Mouse (Mus musculus): ENCODE measurements around the gene Cdk20. TPM values are rescaled to one million over a fixed set of nuclear protein-coding genes. Genes with fewer than 3 reads are reported as not detected.

The Cdk20 gene
- polyA plus RNA-seq, 1 experiment: 11.6 TPM

DNA sequence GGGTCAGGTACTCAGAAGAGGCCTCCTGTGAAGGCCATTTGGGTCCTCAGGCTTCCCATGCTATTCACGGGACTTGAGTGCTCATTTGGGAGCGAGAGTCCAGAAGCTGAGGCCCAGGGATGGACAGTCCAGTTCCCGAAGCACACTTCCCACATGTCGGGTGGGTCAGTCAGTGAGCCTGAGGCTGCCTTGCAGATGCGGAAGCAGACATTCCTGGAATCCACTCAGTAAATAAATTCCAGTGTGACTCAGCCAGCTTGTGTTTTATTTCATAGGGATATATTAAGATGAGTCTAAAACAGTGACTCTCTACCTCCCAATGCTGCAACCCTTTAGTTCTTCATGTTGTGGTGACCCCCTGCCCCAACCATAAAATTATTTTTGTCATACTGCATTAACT is 7.4 kb downstream of the Cdk20 start:
- Histone ChIP-seq H3K27me3 (ENCODE audit: control insufficient read depth, insufficient read depth, low read length) (no peaks in the 10 kb centered on the region), H3K36me3 (ENCODE audit: control insufficient read depth, insufficient read depth, low read length) (no peaks in the 10 kb centered on the region), H3K4me3 (ENCODE audit: extremely low read depth, insufficient read depth, insufficient read length) (no peak overlapping the region), H3K4me1 (ENCODE audit: control insufficient read depth, insufficient read depth, insufficient read length) (peaks cover 3% of the 10 kb centered on the region; the same call in 1 of the 2 replicates), H3K27ac (ENCODE audit: insufficient read depth, low read length) (no peak overlapping the region)
- no peak for DNase-seq (ENCODE audit: low read depth in 1 of 2, low spot score in 2 of 2)
- TF ChIP-seq CTCF (IDR thresholded peaks at IDR 0.05; ENCODE audit: extremely low read depth, insufficient read depth, insufficient read length, insufficient replicate concordance) (no peak), POLR2A (IDR thresholded peaks at IDR 0.05; ENCODE audit: low read depth, low read length) (no peak)
- 87% methylated on average over 5 of the region's 5 CpGs for WGBS

DNA sequence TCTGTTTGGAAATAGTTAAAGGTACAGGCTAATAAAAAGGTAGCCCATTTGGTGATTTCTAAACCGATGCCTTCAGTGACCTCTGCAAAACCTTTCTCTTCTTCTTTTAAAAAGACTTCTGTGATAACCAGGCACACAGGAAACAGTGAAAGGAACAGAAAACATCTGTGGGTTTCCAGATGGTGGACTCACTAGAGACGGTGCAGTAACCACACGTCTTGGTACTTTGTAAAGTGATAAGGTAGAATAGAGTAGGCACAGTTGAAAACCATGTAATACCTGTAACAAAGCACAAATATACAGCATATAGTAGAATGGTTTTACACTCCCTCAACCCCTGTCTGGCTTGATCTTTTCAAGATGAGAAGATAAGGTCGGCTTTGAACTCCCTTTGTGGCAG is 8.5 kb downstream of the Cdk20 start:
- no peak for TF ChIP-seq CTCF (IDR thresholded peaks at IDR 0.05; ENCODE audit: extremely low read depth, insufficient read depth, insufficient read length, insufficient replicate concordance)
- no peak for TF ChIP-seq POLR2A (IDR thresholded peaks at IDR 0.05; ENCODE audit: low read depth, low read length)
- Histone ChIP-seq H3K4me3 (ENCODE audit: extremely low read depth, insufficient read depth, insufficient read length) (no peak overlapping the region), H3K36me3 (ENCODE audit: control insufficient read depth, insufficient read depth, low read length) (no peaks in the 10 kb centered on the region), H3K4me1 (ENCODE audit: control insufficient read depth, insufficient read depth, insufficient read length) (peaks cover 3% of the 10 kb centered on the region; the same call in 1 of the 2 replicates), H3K27me3 (ENCODE audit: control insufficient read depth, insufficient read depth, low read length) (no peaks in the 10 kb centered on the region), H3K27ac (ENCODE audit: insufficient read depth, low read length) (no peak overlapping the region)
- no peak for DNase-seq (ENCODE audit: low read depth in 1 of 2, low spot score in 2 of 2)
- 9% methylated on average over 4 of the region's 4 CpGs for WGBS

DNA sequence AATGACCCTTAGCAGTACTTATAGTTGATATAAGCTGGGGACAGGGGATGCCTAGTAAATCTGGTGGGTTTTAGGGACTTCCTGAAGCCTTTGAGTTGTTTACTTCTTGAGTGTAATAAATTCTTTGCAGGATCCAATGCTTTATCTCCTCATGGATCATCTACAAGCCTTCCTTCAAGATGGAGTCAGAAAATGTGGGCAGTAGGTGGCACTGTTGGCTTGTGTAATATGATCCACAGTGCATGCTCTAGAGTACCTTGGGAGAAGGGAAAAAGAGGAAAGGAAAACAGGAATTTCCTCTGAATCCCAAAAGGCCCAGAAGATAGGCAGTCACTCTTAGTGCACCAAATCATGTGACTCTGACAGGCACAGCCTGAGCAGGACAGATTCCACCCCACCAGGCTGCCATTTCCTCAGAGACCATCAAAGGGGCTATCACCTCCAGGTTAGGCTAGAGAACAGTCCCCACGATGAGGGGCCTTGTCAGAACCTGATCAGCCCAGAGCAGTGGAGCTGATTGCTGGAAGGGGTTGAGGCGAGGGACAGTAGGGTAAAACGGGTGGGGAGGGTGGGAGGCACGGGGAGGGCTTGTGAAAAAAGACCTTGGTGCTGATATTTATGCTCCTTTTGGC is 11.3 kb downstream of the Cdk20 start:
- Histone ChIP-seq H3K4me3 (ENCODE audit: extremely low read depth, insufficient read depth, insufficient read length) (no peak overlapping the region), H3K36me3 (ENCODE audit: control insufficient read depth, insufficient read depth, low read length) (no peaks in the 10 kb centered on the region), H3K27ac (ENCODE audit: insufficient read depth, low read length) (no peak overlapping the region), H3K27me3 (ENCODE audit: control insufficient read depth, insufficient read depth, low read length) (no peaks in the 10 kb centered on the region), H3K4me1 (ENCODE audit: control insufficient read depth, insufficient read depth, insufficient read length) (peaks cover 3% of the 10 kb centered on the region; the same call in 1 of the 2 replicates)
- no peak for DNase-seq (ENCODE audit: low read depth in 1 of 2, low spot score in 2 of 2)
- TF ChIP-seq CTCF (IDR thresholded peaks at IDR 0.05; ENCODE audit: extremely low read depth, insufficient read depth, insufficient read length, insufficient replicate concordance) (no peak), POLR2A (IDR thresholded peaks at IDR 0.05; ENCODE audit: low read depth, low read length) (no peak)
- 68% methylated on average over 4 of the region's 4 CpGs for WGBS

DNA sequence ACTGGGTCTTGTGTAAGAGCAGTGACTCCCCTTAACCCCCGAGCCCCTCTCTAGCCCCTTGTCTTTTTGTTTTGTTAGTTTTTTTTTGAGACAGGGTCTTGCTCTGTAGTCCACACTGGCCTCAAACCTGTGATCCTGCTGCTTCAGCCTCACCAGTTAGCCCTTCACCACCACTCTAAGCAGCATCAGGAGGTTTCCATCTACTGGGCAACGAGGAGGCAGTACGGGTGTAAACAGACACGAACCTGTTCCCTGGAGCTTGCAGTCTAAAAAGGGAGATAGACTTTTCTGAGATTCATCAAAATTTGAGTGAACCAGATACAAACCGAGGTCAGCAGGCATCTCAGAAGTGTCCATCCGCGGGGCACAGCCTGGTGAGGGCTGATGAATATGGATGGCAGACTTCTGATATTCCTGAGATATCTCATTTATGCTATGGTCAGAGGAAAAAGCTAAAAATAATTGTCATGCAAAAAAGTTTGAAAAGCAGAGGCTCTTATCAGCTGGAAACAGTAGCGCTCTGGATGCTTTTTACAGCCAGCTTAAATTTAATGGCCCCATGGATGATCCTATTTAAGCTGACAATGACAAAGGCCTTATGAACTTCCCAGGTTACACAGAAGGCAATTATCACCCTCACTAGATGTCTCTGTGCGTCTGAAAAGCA is 13.3 kb downstream of the Cdk20 start:
- TF ChIP-seq POLR2A (IDR thresholded peaks at IDR 0.05; ENCODE audit: low read depth, low read length): no peak
- no peak for TF ChIP-seq CTCF (IDR thresholded peaks at IDR 0.05; ENCODE audit: extremely low read depth, insufficient read depth, insufficient read length, insufficient replicate concordance)
- no peak overlapping the region for H3K27ac ChIP-seq (ENCODE audit: insufficient read depth, low read length)
- no peak overlapping the region for H3K4me3 ChIP-seq (ENCODE audit: extremely low read depth, insufficient read depth, insufficient read length)
- H3K27me3 ChIP-seq (ENCODE audit: control insufficient read depth, insufficient read depth, low read length): no peaks in the 10 kb centered on the region
- 80% methylated on average over 9 of the region's 9 CpGs for WGBS
- H3K4me1 ChIP-seq (ENCODE audit: control insufficient read depth, insufficient read depth, insufficient read length): peaks cover 2% of the 10 kb centered on the region; the same call in 1 of the 2 replicates
- H3K36me3 ChIP-seq (ENCODE audit: control insufficient read depth, insufficient read depth, low read length): no peaks in the 10 kb centered on the region
- DNase-seq (ENCODE audit: low read depth in 1 of 2, low spot score in 2 of 2): no peak

DNA sequence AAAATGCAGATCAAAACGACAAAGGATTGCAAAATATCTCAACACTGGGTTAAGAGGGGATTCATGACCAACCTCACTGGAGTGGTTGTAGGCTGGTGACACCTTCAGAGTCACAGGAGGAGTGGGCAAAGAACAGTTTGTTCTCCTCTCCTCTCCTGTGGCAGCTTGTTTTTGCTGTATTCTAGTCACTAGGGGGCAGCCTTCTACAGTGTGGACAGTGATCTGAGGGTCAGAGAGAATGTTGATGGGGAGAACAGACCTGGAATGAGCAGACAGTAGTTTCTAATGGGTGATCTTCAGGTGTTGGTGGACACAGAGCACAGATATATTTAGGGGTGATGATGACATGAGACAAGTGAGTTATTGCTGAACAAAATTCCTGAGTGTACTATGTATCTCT is 15.8 kb downstream of the Cdk20 start:
- Histone ChIP-seq H3K4me3 (ENCODE audit: extremely low read depth, insufficient read depth, insufficient read length) (no peak overlapping the region), H3K27ac (ENCODE audit: insufficient read depth, low read length) (no peak overlapping the region), H3K27me3 (ENCODE audit: control insufficient read depth, insufficient read depth, low read length) (no peaks in the 10 kb centered on the region), H3K36me3 (ENCODE audit: control insufficient read depth, insufficient read depth, low read length) (no peaks in the 10 kb centered on the region), H3K4me1 (ENCODE audit: control insufficient read depth, insufficient read depth, insufficient read length) (no peaks in the 10 kb centered on the region)
- DNase-seq (ENCODE audit: low read depth in 1 of 2, low spot score in 2 of 2): no peak
- WGBS: 2% methylated on average over 1 of the region's 1 CpGs
- TF ChIP-seq CTCF (IDR thresholded peaks at IDR 0.05; ENCODE audit: extremely low read depth, insufficient read depth, insufficient read length, insufficient replicate concordance) (peak; percentile 3; the same call in 1 of the 2 replicates), POLR2A (IDR thresholded peaks at IDR 0.05; ENCODE audit: low read depth, low read length) (no peak)

DNA sequence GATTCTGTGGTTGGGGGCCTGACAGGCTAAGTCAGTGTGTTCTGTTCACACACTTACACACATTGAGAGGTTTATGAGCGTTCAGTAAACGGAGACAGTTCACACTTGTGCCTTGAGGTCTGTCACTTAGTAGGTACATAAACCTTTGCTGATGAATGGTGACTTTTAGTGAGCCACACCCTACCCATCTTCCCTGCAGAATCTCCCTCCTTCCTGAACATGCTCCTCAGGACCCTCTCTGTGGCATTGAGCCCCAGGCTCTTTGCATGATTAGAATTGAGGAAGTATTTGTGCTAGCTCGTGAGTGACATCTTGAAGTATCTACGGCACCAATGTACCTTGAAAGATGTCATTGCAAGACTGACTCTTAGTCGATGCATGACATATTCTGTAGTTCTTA is 16.6 kb downstream of the Cdk20 start:
- Histone ChIP-seq H3K36me3 (ENCODE audit: control insufficient read depth, insufficient read depth, low read length) (no peaks in the 10 kb centered on the region), H3K27me3 (ENCODE audit: control insufficient read depth, insufficient read depth, low read length) (no peaks in the 10 kb centered on the region), H3K27ac (ENCODE audit: insufficient read depth, low read length) (no peak overlapping the region), H3K4me3 (ENCODE audit: extremely low read depth, insufficient read depth, insufficient read length) (no peak overlapping the region), H3K4me1 (ENCODE audit: control insufficient read depth, insufficient read depth, insufficient read length) (no peaks in the 10 kb centered on the region)
- no peak for DNase-seq (ENCODE audit: low read depth in 1 of 2, low spot score in 2 of 2)
- no peak for TF ChIP-seq CTCF (IDR thresholded peaks at IDR 0.05; ENCODE audit: extremely low read depth, insufficient read depth, insufficient read length, insufficient replicate concordance)
- no peak for TF ChIP-seq POLR2A (IDR thresholded peaks at IDR 0.05; ENCODE audit: low read depth, low read length)
- 54% methylated on average over 5 of the region's 5 CpGs for WGBS

Data from spleen, adult 2 months (tissue).